Mouse (Mus musculus): ENCODE measurements around the gene Rela. TPM values are rescaled to one million over a fixed set of nuclear protein-coding genes. Genes with fewer than 3 reads are reported as not detected.

Rela gene
- polyA plus RNA-seq, 1 experiment from 2014 or later: 37.7 TPM

DNA sequence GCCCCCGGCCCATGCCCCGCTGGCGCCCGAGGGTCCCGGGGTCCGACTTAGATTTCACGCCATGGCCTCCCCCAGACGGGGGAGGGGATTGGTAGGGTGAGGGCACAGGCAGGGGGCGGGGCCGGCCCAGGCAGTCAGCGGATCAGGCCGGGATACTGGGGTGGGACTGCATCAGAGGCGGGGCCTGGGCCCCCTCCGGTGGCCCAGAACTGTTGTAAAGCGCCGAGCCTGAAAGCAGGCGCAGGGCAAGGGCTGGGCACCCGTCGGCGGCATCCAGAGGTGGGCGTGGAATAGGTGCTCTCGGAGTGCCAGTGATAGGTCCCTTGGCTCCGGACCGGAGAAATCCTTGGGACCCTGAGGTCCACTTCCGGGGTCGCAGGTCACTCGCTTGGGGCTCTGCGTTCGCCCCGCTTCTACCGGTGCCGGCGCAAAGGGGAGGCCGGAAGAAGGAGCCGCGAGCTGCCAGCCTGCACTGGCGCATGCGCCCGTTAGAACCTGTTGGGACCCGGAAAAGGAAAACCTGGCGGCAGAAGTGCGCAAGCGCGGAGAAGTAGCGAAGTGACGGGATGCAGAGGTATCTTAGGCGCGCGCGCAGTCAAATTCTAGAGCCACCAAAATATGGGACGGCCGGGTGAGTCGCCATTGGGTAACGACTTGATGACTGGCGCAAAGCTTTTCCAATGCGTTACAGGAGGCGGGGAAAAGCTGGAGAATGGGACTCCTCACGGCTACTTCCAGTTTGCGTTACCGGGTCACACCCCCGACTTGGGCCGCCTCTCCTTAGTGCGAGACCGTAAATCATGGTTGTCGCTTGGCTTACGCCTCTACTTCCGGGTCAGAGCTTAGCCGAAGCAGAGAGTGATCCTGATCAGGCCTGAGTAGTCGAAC, 51.2 kb downstream of the Rela start, which contains the start of the genes Map3k11 and Pcnx3:
TSS of gene Map3k11 (plus strand) at position 543 of the 888 bp plus-strand sequence.
TSS of gene Pcnx3 (minus strand) at position 709 of the 888 bp plus-strand sequence.
- H3K9me3 ChIP-seq (replicated peaks; ENCODE audit: control insufficient read depth, low read length): no peaks in the 10 kb centered on the region
- under 1% methylated on average over 69 of the region's 69 CpGs for WGBS
- peak within 1 kb of the TSS; percentile 89 for H3K9ac ChIP-seq (ENCODE audit: low read length)
- H3K36me3 ChIP-seq (ENCODE audit: control insufficient read depth, insufficient read depth): peaks cover 27% of the 10 kb centered on the region
- H3K27ac ChIP-seq (ENCODE audit: low read length): peak within 1 kb of the TSS; percentile 94
- peaks cover 21% of the 10 kb centered on the region for H3K4me1 ChIP-seq (ENCODE audit: control insufficient read depth, insufficient read depth, low read length)
- H3K4me3 ChIP-seq (ENCODE audit: low read length): peak within 1 kb of the TSS; percentile 77
- H3K27me3 ChIP-seq (ENCODE audit: control insufficient read depth, insufficient read depth, low read length): no peaks in the 10 kb centered on the region
- H3K4me2 ChIP-seq (ENCODE audit: low read depth, low read length): peak within 1 kb of the TSS; percentile 99
- peak; percentile 86 for ATAC-seq (replicated peaks; ENCODE audit: extremely low read depth, insufficient read depth, low FRiP score)

DNA sequence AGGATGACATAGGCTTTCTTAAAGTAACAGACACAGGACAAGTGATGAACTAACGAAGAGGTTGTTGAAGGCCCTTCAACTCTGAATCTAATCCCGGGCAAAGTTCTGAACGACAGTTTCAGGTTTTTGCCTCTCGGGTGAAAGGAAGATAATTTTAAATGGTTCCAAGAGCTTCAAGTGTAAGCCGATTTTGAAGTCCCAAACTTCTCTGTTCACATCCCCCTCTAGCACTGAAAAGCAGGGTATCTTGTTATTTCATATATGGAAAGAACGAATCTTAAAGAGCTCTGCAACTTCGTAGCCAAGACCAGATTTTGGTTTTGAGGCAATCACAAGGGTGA, 51.8 kb downstream of the Rela start:
- peaks cover 21% of the 10 kb centered on the region for H3K4me1 ChIP-seq (ENCODE audit: control insufficient read depth, insufficient read depth, low read length)

DNA sequence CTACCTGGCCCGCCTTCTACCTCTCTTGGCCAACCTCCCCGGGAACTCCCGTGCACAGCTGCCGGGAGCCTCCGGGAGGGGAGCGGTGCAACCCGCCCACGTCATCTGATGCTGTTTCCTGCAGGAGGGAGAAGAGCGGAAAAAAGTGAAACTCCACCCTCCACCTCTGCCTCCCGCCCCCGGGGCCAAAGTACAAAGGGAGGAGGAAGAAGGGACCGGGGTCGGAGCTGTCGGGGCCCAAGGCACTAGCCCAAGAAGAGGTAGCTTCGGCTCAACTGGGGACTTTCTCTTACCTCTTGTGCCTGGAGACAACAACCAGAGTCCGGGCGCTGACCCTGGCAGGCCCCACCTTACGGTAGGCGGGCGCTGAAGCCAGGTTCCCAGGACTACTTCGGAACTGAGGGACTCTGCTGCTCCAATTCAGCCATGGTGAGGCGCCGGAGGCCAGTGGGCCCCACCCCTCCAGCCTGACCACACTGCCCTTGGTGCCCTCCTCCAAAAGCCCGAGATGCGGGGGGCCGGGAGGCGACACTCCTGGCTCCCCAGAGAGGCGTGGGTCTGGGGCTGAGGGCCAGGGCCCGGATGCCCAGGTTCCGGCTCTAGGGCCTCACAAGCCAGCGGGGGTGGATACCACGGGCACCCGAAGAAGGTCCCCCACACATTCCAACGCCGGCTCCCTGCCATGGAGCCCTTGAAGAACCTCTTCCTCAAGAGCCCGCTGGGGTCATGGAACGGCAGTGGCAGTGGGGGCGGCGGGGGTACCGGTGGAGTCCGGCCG, 52.5 kb downstream of the Rela start:
- no peaks in the 10 kb centered on the region for H3K9me3 ChIP-seq (replicated peaks; ENCODE audit: control insufficient read depth, low read length)
- H3K27me3 ChIP-seq (ENCODE audit: control insufficient read depth, insufficient read depth, low read length): no peaks in the 10 kb centered on the region
- peak overlapping the region; percentile 77 for H3K4me3 ChIP-seq (ENCODE audit: low read length)
- peak; percentile 57 for ATAC-seq (replicated peaks; ENCODE audit: extremely low read depth, insufficient read depth, low FRiP score)
- peak overlapping the region; percentile 94 for H3K27ac ChIP-seq (ENCODE audit: low read length)
- H3K9ac ChIP-seq (ENCODE audit: low read length): peak overlapping the region; percentile 88
- H3K36me3 ChIP-seq (ENCODE audit: control insufficient read depth, insufficient read depth): peaks cover 20% of the 10 kb centered on the region
- peaks cover 21% of the 10 kb centered on the region for H3K4me1 ChIP-seq (ENCODE audit: control insufficient read depth, insufficient read depth, low read length)
- peak overlapping the region; percentile 99 for H3K4me2 ChIP-seq (ENCODE audit: low read depth, low read length)
- 5% methylated on average over 42 of the region's 42 CpGs for WGBS

More for the DNA sequence above, 51.8 kb downstream of the Rela start:
- WGBS: 0% methylated on average over 7 of the region's 7 CpGs
- no peak for ATAC-seq (replicated peaks; ENCODE audit: extremely low read depth, insufficient read depth, low FRiP score)
- Histone ChIP-seq H3K27ac (ENCODE audit: low read length) (peak overlapping the region; percentile 94), H3K36me3 (ENCODE audit: control insufficient read depth, insufficient read depth) (peaks cover 25% of the 10 kb centered on the region), H3K4me2 (ENCODE audit: low read depth, low read length) (peak overlapping the region; percentile 99), H3K27me3 (ENCODE audit: control insufficient read depth, insufficient read depth, low read length) (no peaks in the 10 kb centered on the region), H3K9ac (ENCODE audit: low read length) (peak overlapping the region; percentile 88), H3K9me3 (replicated peaks; ENCODE audit: control insufficient read depth, low read length) (no peaks in the 10 kb centered on the region), H3K4me3 (ENCODE audit: low read length) (peak overlapping the region; percentile 77)

DNA sequence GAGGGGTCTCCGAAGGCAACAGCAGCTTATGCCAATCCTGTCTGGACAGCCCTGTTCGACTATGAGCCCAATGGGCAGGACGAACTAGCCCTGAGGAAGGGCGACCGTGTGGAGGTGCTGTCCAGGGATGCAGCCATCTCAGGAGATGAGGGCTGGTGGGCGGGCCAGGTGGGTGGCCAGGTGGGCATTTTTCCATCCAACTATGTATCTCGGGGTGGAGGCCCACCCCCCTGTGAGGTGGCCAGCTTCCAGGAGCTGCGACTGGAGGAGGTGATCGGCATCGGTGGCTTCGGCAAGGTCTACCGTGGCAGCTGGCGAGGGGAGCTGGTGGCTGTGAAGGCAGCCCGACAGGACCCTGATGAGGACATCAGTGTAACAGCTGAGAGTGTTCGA, 53.1 kb downstream of the Rela start:
- peak overlapping the region; percentile 94 for H3K27ac ChIP-seq (ENCODE audit: low read length)
- no peak for ATAC-seq (replicated peaks; ENCODE audit: extremely low read depth, insufficient read depth, low FRiP score)
- peak overlapping the region; percentile 99 for H3K4me2 ChIP-seq (ENCODE audit: low read depth, low read length)
- H3K36me3 ChIP-seq (ENCODE audit: control insufficient read depth, insufficient read depth): peaks cover 17% of the 10 kb centered on the region
- peaks cover 21% of the 10 kb centered on the region for H3K4me1 ChIP-seq (ENCODE audit: control insufficient read depth, insufficient read depth, low read length)
- no peaks in the 10 kb centered on the region for H3K27me3 ChIP-seq (ENCODE audit: control insufficient read depth, insufficient read depth, low read length)
- peak overlapping the region; percentile 77 for H3K4me3 ChIP-seq (ENCODE audit: low read length)
- peak overlapping the region; percentile 88 for H3K9ac ChIP-seq (ENCODE audit: low read length)
- WGBS: 44% methylated on average over 15 of the region's 15 CpGs
- H3K9me3 ChIP-seq (replicated peaks; ENCODE audit: control insufficient read depth, low read length): no peaks in the 10 kb centered on the region

GRCm38 (mm10) chr19:5691601-5692000, 54.3 kb downstream of the Rela start:
- Histone ChIP-seq H3K4me3 (ENCODE audit: low read length) (peak overlapping the region; percentile 77), H3K9me3 (replicated peaks; ENCODE audit: control insufficient read depth, low read length) (no peaks in the 10 kb centered on the region), H3K9ac (ENCODE audit: low read length) (peak overlapping the region; percentile 88), H3K27ac (ENCODE audit: low read length) (peak overlapping the region; percentile 94), H3K4me2 (ENCODE audit: low read depth, low read length) (peak overlapping the region; percentile 99), H3K27me3 (ENCODE audit: control insufficient read depth, insufficient read depth, low read length) (no peaks in the 10 kb centered on the region), H3K36me3 (ENCODE audit: control insufficient read depth, insufficient read depth) (peaks cover 17% of the 10 kb centered on the region), H3K4me1 (ENCODE audit: control insufficient read depth, insufficient read depth, low read length) (peaks cover 21% of the 10 kb centered on the region)
- 45% methylated on average over 5 of the region's 5 CpGs for WGBS
- ATAC-seq (replicated peaks; ENCODE audit: extremely low read depth, insufficient read depth, low FRiP score): no peak

DNA sequence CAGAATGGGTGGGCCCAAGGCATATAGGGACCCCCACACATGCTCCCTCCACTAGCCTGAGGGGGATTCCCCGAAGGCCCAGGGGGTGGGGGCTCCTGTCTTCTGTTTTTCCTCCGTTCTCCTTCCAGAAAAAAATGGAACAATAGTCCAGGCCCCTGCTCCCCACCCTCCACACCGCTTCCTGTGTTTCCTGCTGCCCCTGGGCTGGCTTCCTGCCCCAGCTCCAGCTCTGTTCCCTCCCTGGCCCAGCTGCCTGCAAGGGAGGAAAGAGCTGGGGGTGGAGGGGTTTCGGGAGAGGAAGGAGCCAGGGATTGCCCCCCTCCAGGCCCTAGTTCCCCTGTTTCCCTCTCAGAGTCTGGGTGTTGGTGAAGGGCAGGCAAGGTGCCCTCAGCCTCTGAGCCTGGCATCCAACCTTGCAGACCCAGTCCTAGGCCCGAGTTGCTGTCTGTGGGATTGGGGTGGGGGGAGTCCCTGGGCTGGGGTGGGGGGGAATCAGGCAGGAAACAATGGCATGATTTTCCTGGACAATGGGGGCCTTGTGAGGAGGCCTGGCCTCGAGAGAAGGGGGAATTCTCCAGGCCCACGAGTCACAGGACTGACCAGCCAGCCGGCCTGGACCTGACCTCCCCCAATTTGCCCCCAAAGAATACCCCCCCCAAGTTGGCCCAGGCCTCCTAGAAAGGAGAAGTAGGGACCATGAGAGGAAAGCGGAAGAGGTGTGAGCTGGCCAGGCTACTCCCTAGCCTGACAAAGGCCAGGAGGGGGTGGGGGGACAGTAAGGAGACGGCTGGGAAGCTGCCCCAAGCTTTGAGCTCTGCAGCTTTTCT, 55.0 kb downstream of the Rela start:
- Histone ChIP-seq H3K9me3 (replicated peaks; ENCODE audit: control insufficient read depth, low read length) (no peaks in the 10 kb centered on the region), H3K4me3 (ENCODE audit: low read length) (peak overlapping the region; percentile 77), H3K4me1 (ENCODE audit: control insufficient read depth, insufficient read depth, low read length) (peaks cover 21% of the 10 kb centered on the region), H3K9ac (ENCODE audit: low read length) (peak overlapping the region; percentile 88), H3K36me3 (ENCODE audit: control insufficient read depth, insufficient read depth) (peaks cover 23% of the 10 kb centered on the region), H3K4me2 (ENCODE audit: low read depth, low read length) (peak overlapping the region; percentile 99), H3K27ac (ENCODE audit: low read length) (peak overlapping the region; percentile 94), H3K27me3 (ENCODE audit: control insufficient read depth, insufficient read depth, low read length) (no peaks in the 10 kb centered on the region)
- peak; percentile 25 for ATAC-seq (replicated peaks; ENCODE audit: extremely low read depth, insufficient read depth, low FRiP score)
- 53% methylated on average over 10 of the region's 10 CpGs for WGBS

GRCm38 (mm10) chr19:5692913-5693396, 55.7 kb downstream of the Rela start:
- peak overlapping the region; percentile 88 for H3K9ac ChIP-seq (ENCODE audit: low read length)
- peak overlapping the region; percentile 94 for H3K27ac ChIP-seq (ENCODE audit: low read length)
- no peak for ATAC-seq (replicated peaks; ENCODE audit: extremely low read depth, insufficient read depth, low FRiP score)
- peaks cover 29% of the 10 kb centered on the region for H3K36me3 ChIP-seq (ENCODE audit: control insufficient read depth, insufficient read depth)
- peak overlapping the region; percentile 77 for H3K4me3 ChIP-seq (ENCODE audit: low read length)
- peak overlapping the region; percentile 99 for H3K4me2 ChIP-seq (ENCODE audit: low read depth, low read length)
- H3K4me1 ChIP-seq (ENCODE audit: control insufficient read depth, insufficient read depth, low read length): peaks cover 14% of the 10 kb centered on the region
- 55% methylated on average over 10 of the region's 10 CpGs for WGBS
- H3K27me3 ChIP-seq (ENCODE audit: control insufficient read depth, insufficient read depth, low read length): no peaks in the 10 kb centered on the region
- H3K9me3 ChIP-seq (replicated peaks; ENCODE audit: control insufficient read depth, low read length): no peaks in the 10 kb centered on the region

- peaks cover 14% of the 10 kb centered on the region for H3K4me1 ChIP-seq (ENCODE audit: control insufficient read depth, insufficient read depth, low read length)
- ATAC-seq (replicated peaks; ENCODE audit: extremely low read depth, insufficient read depth, low FRiP score): no peak
- no peak overlapping the region for H3K9ac ChIP-seq (ENCODE audit: low read length)
- no peaks in the 10 kb centered on the region for H3K27me3 ChIP-seq (ENCODE audit: control insufficient read depth, insufficient read depth, low read length)
- WGBS: 79% methylated on average over 6 of the region's 6 CpGs
- peak overlapping the region; percentile 94 for H3K27ac ChIP-seq (ENCODE audit: low read length)
- no peaks in the 10 kb centered on the region for H3K9me3 ChIP-seq (replicated peaks; ENCODE audit: control insufficient read depth, low read length)
- H3K4me3 ChIP-seq (ENCODE audit: low read length): no peak overlapping the region
- H3K4me2 ChIP-seq (ENCODE audit: low read depth, low read length): peak overlapping the region; percentile 99
- peaks cover 36% of the 10 kb centered on the region for H3K36me3 ChIP-seq (ENCODE audit: control insufficient read depth, insufficient read depth)
Measured at GRCm38 (mm10) chr19:5693801-5694200, 56.5 kb downstream of the Rela start.

Data from heart, embryonic 16.5 days (tissue).